Mouse (Mus musculus): Measurements from ENCODE around the gene Thrb.

- TF ChIP-seq CTCF (IDR thresholded peaks at IDR 0.05; ENCODE audit: low read depth) (no peak), EP300 (IDR thresholded peaks at IDR 0.05; ENCODE audit: low read depth) (no peak)
Observed at GRCm38 (mm10) chr14:17661100-17661521, 1.1 kb downstream of the Thrb start.

Measured in liver, embryonic 14.5 days (tissue).